Mouse (Mus musculus): ENCODE measurements at regions not wholly inside any gene's neighbourhood (a gene's known extent, or its start where the extent isn't known, plus 50 kb on each side); places are given as distances from the start of the nearest gene placed in this dataset.

- no peak overlapping the region for H3K4me3 ChIP-seq (replicated peaks)
- H3K27me3 ChIP-seq (ENCODE audit: control insufficient read depth): no peaks in the 10 kb centered on the region; the same call in 1 of the 2 replicates
- H3K9me3 ChIP-seq (ENCODE audit: control insufficient read depth, low read length): no peaks in the 10 kb centered on the region
- H3K36me3 ChIP-seq (ENCODE audit: control insufficient read depth): no peaks in the 10 kb centered on the region
- peaks cover 4% of the 10 kb centered on the region for H3K4me1 ChIP-seq (ENCODE audit: control insufficient read depth)
- no peak for TF ChIP-seq GATA1 (IDR thresholded peaks at IDR 0.05; ENCODE audit: low read length)
- no peak for TF ChIP-seq TAL1 (IDR thresholded peaks at IDR 0.05; ENCODE audit: low read length)
Measured at GRCm38 (mm10) chr13:34800906-34801305, 66.3 kb downstream of the Fam50b start.

GRCm38 (mm10) chr13:34806532-34807092 lies 68.5 kb upstream of the Prpf4b start:
- TF ChIP-seq GATA1 (IDR thresholded peaks at IDR 0.05; ENCODE audit: low read length): no peak
- no peak for TF ChIP-seq TAL1 (IDR thresholded peaks at IDR 0.05; ENCODE audit: low read length)
- Histone ChIP-seq H3K9me3 (ENCODE audit: control insufficient read depth, low read length) (no peaks in the 10 kb centered on the region), H3K4me3 (replicated peaks) (no peak overlapping the region), H3K36me3 (ENCODE audit: control insufficient read depth) (no peaks in the 10 kb centered on the region), H3K27me3 (ENCODE audit: control insufficient read depth) (no peaks in the 10 kb centered on the region), H3K4me1 (ENCODE audit: control insufficient read depth) (no peaks in the 10 kb centered on the region)

- no peak overlapping the region for H3K4me3 ChIP-seq (replicated peaks)
- H3K9me3 ChIP-seq (ENCODE audit: control insufficient read depth, low read length): peaks cover 3% of the 10 kb centered on the region; the same call in 1 of the 2 replicates
- no peaks in the 10 kb centered on the region for H3K27me3 ChIP-seq (ENCODE audit: control insufficient read depth)
- H3K4me1 ChIP-seq (ENCODE audit: control insufficient read depth): peaks cover 6% of the 10 kb centered on the region
- TF ChIP-seq TAL1 (IDR thresholded peaks at IDR 0.05; ENCODE audit: low read length) (no peak), GATA1 (IDR thresholded peaks at IDR 0.05; ENCODE audit: low read length) (no peak)
- no peaks in the 10 kb centered on the region for H3K36me3 ChIP-seq (ENCODE audit: control insufficient read depth)
Measured at GRCm38 (mm10) chr13:34809536-34809935, 65.6 kb upstream of the Prpf4b start.

- H3K4me3 ChIP-seq (replicated peaks): no peak overlapping the region
- H3K9me3 ChIP-seq (ENCODE audit: control insufficient read depth, low read length): peaks cover 3% of the 10 kb centered on the region; the same call in 1 of the 2 replicates
- no peaks in the 10 kb centered on the region for H3K36me3 ChIP-seq (ENCODE audit: control insufficient read depth)
- peaks cover 11% of the 10 kb centered on the region for H3K4me1 ChIP-seq (ENCODE audit: control insufficient read depth)
- H3K27me3 ChIP-seq (ENCODE audit: control insufficient read depth): no peaks in the 10 kb centered on the region
- TF ChIP-seq GATA1 (IDR thresholded peaks at IDR 0.05; ENCODE audit: low read length) (no peak), TAL1 (IDR thresholded peaks at IDR 0.05; ENCODE audit: low read length) (no peak)
Measured at GRCm38 (mm10) chr13:34814161-34815056, 60.7 kb upstream of the Prpf4b start.

GRCm38 (mm10) chr13:34815057-34815410 lies 60.1 kb upstream of the Prpf4b start:
- TF ChIP-seq GATA1 (IDR thresholded peaks at IDR 0.05; ENCODE audit: low read length) (no peak), TAL1 (IDR thresholded peaks at IDR 0.05; ENCODE audit: low read length) (no peak)
- H3K4me3 ChIP-seq (replicated peaks): no peak overlapping the region
- H3K36me3 ChIP-seq (ENCODE audit: control insufficient read depth): no peaks in the 10 kb centered on the region
- H3K4me1 ChIP-seq (ENCODE audit: control insufficient read depth): peaks cover 11% of the 10 kb centered on the region
- H3K9me3 ChIP-seq (ENCODE audit: control insufficient read depth, low read length): peaks cover 3% of the 10 kb centered on the region; the same call in 1 of the 2 replicates
- H3K27me3 ChIP-seq (ENCODE audit: control insufficient read depth): no peaks in the 10 kb centered on the region

- Histone ChIP-seq H3K9me3 (ENCODE audit: control insufficient read depth, low read length) (no peaks in the 10 kb centered on the region), H3K36me3 (ENCODE audit: control insufficient read depth) (no peaks in the 10 kb centered on the region), H3K4me3 (replicated peaks) (no peak overlapping the region), H3K27me3 (ENCODE audit: control insufficient read depth) (no peaks in the 10 kb centered on the region), H3K4me1 (ENCODE audit: control insufficient read depth) (peaks cover 21% of the 10 kb centered on the region)
- no peak for TF ChIP-seq GATA1 (IDR thresholded peaks at IDR 0.05; ENCODE audit: low read length)
Measured at GRCm38 (mm10) chr13:34818211-34818610, 56.9 kb upstream of the Prpf4b start.

- Histone ChIP-seq H3K9me3 (ENCODE audit: control insufficient read depth, low read length) (no peaks in the 10 kb centered on the region), H3K4me1 (ENCODE audit: control insufficient read depth) (peaks cover 30% of the 10 kb centered on the region), H3K36me3 (ENCODE audit: control insufficient read depth) (no peaks in the 10 kb centered on the region), H3K27me3 (ENCODE audit: control insufficient read depth) (no peaks in the 10 kb centered on the region), H3K4me3 (replicated peaks) (no peak overlapping the region)
- TF ChIP-seq GATA1 (IDR thresholded peaks at IDR 0.05; ENCODE audit: low read length) (no peak), TAL1 (IDR thresholded peaks at IDR 0.05; ENCODE audit: low read length) (no peak)
Measured at GRCm38 (mm10) chr13:34820423-34820822, 54.7 kb upstream of the Prpf4b start.

GRCm38 (mm10) chr13:34821946-34822345 lies 53.2 kb upstream of the Prpf4b start:
- no peak overlapping the region for H3K4me3 ChIP-seq (replicated peaks)
- H3K36me3 ChIP-seq (ENCODE audit: control insufficient read depth): peaks cover 2% of the 10 kb centered on the region; the same call in 1 of the 2 replicates
- TF ChIP-seq TAL1 (IDR thresholded peaks at IDR 0.05; ENCODE audit: low read length): no peak
- TF ChIP-seq GATA1 (IDR thresholded peaks at IDR 0.05; ENCODE audit: low read length): no peak
- H3K9me3 ChIP-seq (ENCODE audit: control insufficient read depth, low read length): peaks cover 3% of the 10 kb centered on the region; the same call in 1 of the 2 replicates
- H3K27me3 ChIP-seq (ENCODE audit: control insufficient read depth): no peaks in the 10 kb centered on the region
- H3K4me1 ChIP-seq (ENCODE audit: control insufficient read depth): peaks cover 42% of the 10 kb centered on the region

GRCm38 (mm10) chr13:34824157-34824556 lies 50.9 kb upstream of the Prpf4b start:
- peaks cover 2% of the 10 kb centered on the region; the same call in 1 of the 2 replicates for H3K36me3 ChIP-seq (ENCODE audit: control insufficient read depth)
- H3K27me3 ChIP-seq (ENCODE audit: control insufficient read depth): no peaks in the 10 kb centered on the region
- no peak for TF ChIP-seq GATA1 (IDR thresholded peaks at IDR 0.05; ENCODE audit: low read length)
- no peak for TF ChIP-seq TAL1 (IDR thresholded peaks at IDR 0.05; ENCODE audit: low read length)
- H3K4me1 ChIP-seq (ENCODE audit: control insufficient read depth): peaks cover 64% of the 10 kb centered on the region
- H3K9me3 ChIP-seq (ENCODE audit: control insufficient read depth, low read length): peaks cover 3% of the 10 kb centered on the region; the same call in 1 of the 2 replicates
- no peak overlapping the region for H3K4me3 ChIP-seq (replicated peaks)
